In genomic region chr17:70991706-70992625, GRCm38 (mm10) we compare ENCODE assay signal across 8 mouse cellular contexts. TPM values are rescaled to one million over a fixed set of nuclear protein-coding genes. Genes with fewer than 3 reads are reported as not detected.
A peak's percentile ranks its signal among the peaks of the same experiment; 100 is the strongest.
DNase-seq lines count a peak whose midpoint lies in the region; ATAC-seq lines count a peak whose summit lies in the region.

No protein-coding gene starts in this region.

- H3K36me3 ChIP-seq in intestine, embryonic 15.5 days = peaks cover 17% of the 10 kb centered on the region; the same call in 1 of the 2 replicates

- no peak for ATAC-seq in intestine, embryonic 15.5 days
- peak; percentile 26 for ATAC-seq in megakaryocyte progenitor cell, adult 5-6 weeks (replicated peaks; ENCODE audit: poor library complexity)

- H3K4me3 ChIP-seq in intestine, embryonic 15.5 days (replicated peaks) = no peak overlapping the region

- no peaks in the 10 kb centered on the region for H3K27me3 ChIP-seq in intestine, embryonic 15.5 days (replicated peaks)

- peak overlapping the region; percentile 96; the same call in 1 of the 2 replicates for H3K27ac ChIP-seq in intestine, embryonic 15.5 days

- 79% methylated on average over 16 of the region's 16 CpGs for WGBS in intestine, embryonic 15.5 days

- H3K9me3 ChIP-seq in intestine, embryonic 15.5 days = no peaks in the 10 kb centered on the region

- H3K4me1 ChIP-seq in intestine, embryonic 15.5 days (replicated peaks) = peaks cover 23% of the 10 kb centered on the region

- no peak overlapping the region for H3K4me2 ChIP-seq in intestine, embryonic 15.5 days (replicated peaks)

- H3K9ac ChIP-seq in intestine, embryonic 15.5 days = no peak overlapping the region

- peak; percentile 34 to 49 for DNase-seq in cerebellum, postnatal 14 days
- DNase-seq in cerebellum, adult 11-12 months = no peak
- DNase-seq in right cerebral cortex, postnatal 14 days = peak; percentile 25
- no peak for DNase-seq in right cerebral cortex, postnatal 10 days (ENCODE audit: low spot score in 2 of 2)
- DNase-seq in urinary bladder, adult 18-20 months (ENCODE audit: low spot score in 2 of 2) = no peak
- DNase-seq in layer of hippocampus, adult 11-12 months (ENCODE audit: low spot score) = no peak

RNA-seq across cellular contexts. Expression of gene Myom1, which starts 10.5 kb away (rescaled TPM):
- 11.1 and 12.6 TPM in 2 replicates for polyA plus RNA-seq in intestine, embryonic 15.5 days (2015; fragmentation: Nextera tagmentation; extraction: Ambion mirVana)
- total RNA-seq in megakaryocyte progenitor cell, adult 5-6 weeks (2015) = 0.20 and 0.30 TPM in 2 replicates
- 0.33 and 0.34 TPM in 2 replicates for total RNA-seq in megakaryocyte progenitor cell, adult 5-6 weeks (2017)

RNA-seq across cellular contexts. Expression of gene Myl12a, which starts 10.7 kb away (rescaled TPM):
- polyA plus RNA-seq in intestine, embryonic 15.5 days (2015; fragmentation: Nextera tagmentation; extraction: Ambion mirVana) = 490 and 556 TPM in 2 replicates
- total RNA-seq in megakaryocyte progenitor cell, adult 5-6 weeks (2015) = 307 and 338 TPM in 2 replicates
- total RNA-seq in megakaryocyte progenitor cell, adult 5-6 weeks (2017) = 150 and 188 TPM in 2 replicates

Comparison
In these comparisons a context has a peak if more than half of its experiments do, and no peak if none do; other contexts are left out.
1. DNase-seq: peak in cerebellum, postnatal 14 days (2 of 2) and right cerebral cortex, postnatal 14 days (single experiment); none in cerebellum, adult 11-12 months (single experiment), right cerebral cortex, postnatal 10 days (0 of 2), urinary bladder, adult 18-20 months (0 of 2) and layer of hippocampus, adult 11-12 months (single experiment).